Mouse (Mus musculus): ENCODE measurements around the gene Grwd1.

Gene Grwd1

GRCm38 (mm10) chr7:45797661-45798510 is 32.9 kb downstream of the Grwd1 start:
- DNase-seq = peak; percentile 39

GRCm38 (mm10) chr7:45796950-45797349 is 33.8 kb downstream of the Grwd1 start:
- peak; percentile 22 for DNase-seq

- DNase-seq = no peak
These were observed 35.8 kb downstream of the Grwd1 start for GRCm38 (mm10) chr7:45794971-45795370.

GRCm38 (mm10) chr7:45793969-45794585 is 36.7 kb downstream of the Grwd1 start:
- DNase-seq = peak; percentile 31

- DNase-seq = no peak
These were observed 37.5 kb downstream of the Grwd1 start for GRCm38 (mm10) chr7:45793240-45793639.

GRCm38 (mm10) chr7:45791756-45792490 is 38.8 kb downstream of the Grwd1 start:
- DNase-seq = peak; percentile 16

GRCm38 (mm10) chr7:45790721-45791120 is 40.0 kb downstream of the Grwd1 start:
- DNase-seq = peak; percentile 36

GRCm38 (mm10) chr7:45787642-45788041 is 43.1 kb downstream of the Grwd1 start:
- peak; percentile 65 for DNase-seq

- DNase-seq = peak; percentile 84
These were observed 43.9 kb downstream of the Grwd1 start for GRCm38 (mm10) chr7:45786661-45787413.

GRCm38 (mm10) chr7:45786136-45786578 is 44.6 kb downstream of the Grwd1 start:
- DNase-seq = peak; percentile 87

- DNase-seq = peak; percentile 86
These were observed 45.2 kb downstream of the Grwd1 start for GRCm38 (mm10) chr7:45785388-45786135.

GRCm38 (mm10) chr7:45784524-45785372 is 46.0 kb downstream of the Grwd1 start, which contains the start of gene Sult2b1:
Gene Sult2b1, minus strand, starts transcription at chr7:45784669.
- peak; percentile 94 for DNase-seq

- peak; percentile 86 for DNase-seq
These were observed 47.1 kb downstream of the Grwd1 start, which contains the start of gene Lmtk3 for GRCm38 (mm10) chr7:45783511-45784091. Gene Lmtk3, plus strand, starts transcription at chr7:45783738.

GRCm38 (mm10) chr7:45782271-45782670 is 48.5 kb downstream of the Grwd1 start:
- peak; percentile 53 for DNase-seq

GRCm38 (mm10) chr7:45779081-45779641 is 51.6 kb downstream of the Grwd1 start:
- peak; percentile 11 for DNase-seq

- DNase-seq = no peak
These were observed 55.5 kb downstream of the Grwd1 start for GRCm38 (mm10) chr7:45775237-45775636.
